Mouse (Mus musculus) lung, embryonic 16.5 days (tissue): ENCODE data around the gene Ssxa1. TPM values are rescaled to one million over a fixed set of nuclear protein-coding genes. Genes with fewer than 3 reads are reported as not detected.
"Not testable (repeated sequence)": the region's sequence is repeated elsewhere in the genome, so short reads cannot be mapped to it uniquely, and the experiment has no call there.

Experiments
- ATAC-seq: fragments of 200-750 bp; cut with Nextera tagmentation; 2 replicates; pipeline ENCODE4 v1.8.0; 2017; ENCODE audit warnings: low read depth, mild to moderate bottlenecking, moderate library complexity
- H3K27ac ChIP-seq: fragments of 300-500 bp; sonication (generic); 2 replicates; pipeline ENCODE4 v1.5.1; 2014; ENCODE audit warnings: mild to moderate bottlenecking, control low read depth, low read length
- H3K27me3 ChIP-seq: fragments of 300-500 bp; sonication (generic); 2 replicates; pipeline ENCODE4 v1.6.1; 2014; ENCODE audit warnings: low read depth, low read length, mixed read lengths; ENCODE audit not compliant: control insufficient read depth, insufficient read depth
- H3K36me3 ChIP-seq: fragments of 300-500 bp; sonication (generic); 2 replicates; pipeline ENCODE4 v1.6.1; 2014; ENCODE audit warnings: low read length; ENCODE audit not compliant: control insufficient read depth, insufficient read depth
- H3K4me1 ChIP-seq: fragments of 300-500 bp; sonication (generic); replicated peaks from 2 replicates; pipeline ENCODE4 v1.6.1; 2014; ENCODE audit warnings: low read length, mixed read lengths; ENCODE audit not compliant: control insufficient read depth, insufficient read depth
- H3K4me2 ChIP-seq: fragments of 300-500 bp; sonication (generic); 2 replicates; pipeline ENCODE4 v1.6.1; 2014; ENCODE audit warnings: low read depth, low read length, control low read depth
- H3K4me3 ChIP-seq: fragments of 300-500 bp; sonication (generic); 2 replicates; pipeline ENCODE4 v1.5.1; 2014; ENCODE audit warnings: mild to moderate bottlenecking, low read length, control low read depth
- H3K9ac ChIP-seq: fragments of 300-500 bp; sonication (generic); 2 replicates; pipeline ENCODE4 v1.6.1; 2014; ENCODE audit warnings: low read length, control low read depth
- H3K9me3 ChIP-seq: fragments of 300-500 bp; sonication (generic); 2 replicates; pipeline ENCODE4 v1.6.1; 2016; ENCODE audit warnings: low read length; ENCODE audit not compliant: control insufficient read depth
- WGBS: fragments of 180-500 bp; shearing (Covaris S2); extraction: QIAGEN DNeasy Blood & Tissue Kit; methylation state at CpG from one replicate; pipeline ENCODE4 v1.1.7; 2014; 5-methylcytosine and 5-hydroxymethylcytosine counted together
- polyA plus RNA-seq: library from polyadenylated mRNA; unstranded; fragments of >200 nt; fragmentation: Nextera tagmentation; extraction: Ambion mirVana; gene quantifications from 2 replicates; pipeline ENCODE4 v1.2.1, GENCODE M21; 2015

The Ssxa1 gene
- polyA plus RNA-seq: not detected in 2 replicates

DNA sequence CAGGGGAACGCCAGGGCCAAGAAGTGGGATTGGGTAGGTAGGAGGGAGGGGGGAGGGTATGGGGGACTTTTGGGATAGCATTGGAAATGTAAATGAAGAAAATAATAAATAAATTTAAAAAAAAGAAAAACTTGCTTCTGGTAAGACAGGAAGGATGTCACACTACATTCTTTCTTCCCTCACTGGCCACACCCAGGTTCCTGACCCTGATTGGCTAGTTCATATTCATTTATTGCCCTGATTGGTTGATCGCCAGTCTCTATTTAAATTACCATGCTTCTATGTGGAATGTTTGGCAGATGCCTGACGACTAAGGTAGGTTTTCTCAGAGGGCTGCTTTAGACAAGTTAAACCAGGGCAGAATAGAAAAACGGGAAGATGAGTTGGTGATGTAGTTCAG is at the start of gene Ssxa1:
Gene Ssxa1, plus strand, starts transcription at position 301 of the 400 bp plus-strand sequence.
- Histone ChIP-seq H3K36me3 (no peaks in the 10 kb centered on the region), H3K4me3 (no peak within 1 kb of the TSS), H3K27ac (no peak within 1 kb of the TSS), H3K27me3 (no peaks in the 10 kb centered on the region), H3K4me1 (no peaks in the 10 kb centered on the region), H3K9ac (no peak within 1 kb of the TSS), H3K4me2 (no peak within 1 kb of the TSS), H3K9me3 (no peaks in the 10 kb centered on the region)
- no peak for ATAC-seq
- 75% methylated on average over 4 of the region's 4 CpGs for WGBS

GRCm38 (mm10) chrX:21068106-21068505 is 47.5 kb upstream of the Ssxa1 start, which contains the start of gene Spaca5:
TSS of gene Spaca5 (plus strand) at chrX:21068406.
- no peak within 1 kb of the TSS for H3K27ac ChIP-seq
- H3K9me3 ChIP-seq: no peaks in the 10 kb centered on the region

GRCm38 (mm10) chrX:21088645-21088982 is 27.0 kb upstream of the Ssxa1 start:
- WGBS: 32% methylated on average over 6 of the region's 6 CpGs
- Histone ChIP-seq H3K36me3 (no peaks in the 10 kb centered on the region), H3K9ac (peak overlapping the region; percentile 57), H3K4me2 (peak overlapping the region; percentile 60), H3K4me3 (peak overlapping the region; percentile 53), H3K9me3 (no peaks in the 10 kb centered on the region), H3K27ac (peak overlapping the region; percentile 73; the same call in 1 of the 2 replicates), H3K4me1 (no peaks in the 10 kb centered on the region), H3K27me3 (no peaks in the 10 kb centered on the region)
- ATAC-seq: peak; percentile 41

More at GRCm38 (mm10) chrX:21068106-21068505, 47.5 kb upstream of the Ssxa1 start, which contains the start of gene Spaca5:
- H3K36me3 ChIP-seq: no peaks in the 10 kb centered on the region
- no peak within 1 kb of the TSS for H3K9ac ChIP-seq
- no peak within 1 kb of the TSS for H3K4me2 ChIP-seq
- no peak for ATAC-seq
- H3K27me3 ChIP-seq: no peaks in the 10 kb centered on the region
- H3K4me1 ChIP-seq: no peaks in the 10 kb centered on the region
- H3K4me3 ChIP-seq: no peak within 1 kb of the TSS

DNA sequence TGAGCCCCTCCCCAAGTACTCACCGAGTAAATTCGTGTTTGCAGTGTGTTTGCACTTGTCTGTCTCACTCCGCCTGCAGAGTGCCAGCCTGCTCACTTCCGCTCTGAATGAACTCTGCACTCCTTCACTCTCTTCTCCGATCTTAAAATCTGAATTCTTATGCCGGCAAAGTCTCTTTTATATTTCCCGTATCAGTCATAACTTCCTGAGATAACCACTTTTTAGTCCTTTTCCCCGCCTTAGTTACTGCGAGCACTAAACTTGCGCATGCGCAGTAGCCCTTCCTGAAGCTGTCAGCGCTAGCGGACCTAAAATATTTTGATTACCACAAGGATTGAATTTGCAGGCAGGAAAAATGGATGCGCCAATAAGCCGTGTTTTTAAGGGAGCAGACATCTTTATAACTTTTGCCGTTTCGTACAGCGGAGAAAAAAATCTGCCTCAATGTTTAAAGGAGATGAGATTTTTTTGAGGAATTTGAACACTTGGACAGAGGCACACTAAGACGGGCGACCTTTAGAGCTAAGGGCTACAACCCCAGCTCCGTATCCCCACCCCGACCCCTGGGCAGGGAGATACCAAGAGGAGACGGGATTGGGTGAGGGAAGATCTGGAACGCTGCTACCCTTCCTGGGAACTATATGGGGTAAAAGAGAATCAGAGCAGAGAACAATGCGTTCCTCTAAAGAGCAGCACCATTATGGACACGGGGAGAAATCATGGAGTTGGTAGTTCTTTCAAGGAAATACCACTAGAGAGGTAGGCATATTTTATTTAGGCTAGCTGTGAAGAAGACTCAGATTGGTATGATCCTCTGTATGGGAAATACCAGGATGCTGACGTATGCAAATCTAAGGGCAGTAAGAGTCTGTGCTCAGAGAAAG is 26.4 kb upstream of the Ssxa1 start, which contains the start of gene Zfp300:
Gene Zfp300, minus strand, starts transcription at position 545 of the 884 bp plus-strand sequence.
- ATAC-seq: peak; percentile 92
- Histone ChIP-seq H3K36me3 (no peaks in the 10 kb centered on the region), H3K27me3 (no peaks in the 10 kb centered on the region), H3K9me3 (no peaks in the 10 kb centered on the region), H3K4me2 (peak within 1 kb of the TSS; percentile 60), H3K4me3 (peak within 1 kb of the TSS; percentile 53), H3K4me1 (no peaks in the 10 kb centered on the region), H3K9ac (peak within 1 kb of the TSS; percentile 57), H3K27ac (peak within 1 kb of the TSS; percentile 73)
- WGBS: 18% methylated on average over 27 of the region's 27 CpGs

DNA sequence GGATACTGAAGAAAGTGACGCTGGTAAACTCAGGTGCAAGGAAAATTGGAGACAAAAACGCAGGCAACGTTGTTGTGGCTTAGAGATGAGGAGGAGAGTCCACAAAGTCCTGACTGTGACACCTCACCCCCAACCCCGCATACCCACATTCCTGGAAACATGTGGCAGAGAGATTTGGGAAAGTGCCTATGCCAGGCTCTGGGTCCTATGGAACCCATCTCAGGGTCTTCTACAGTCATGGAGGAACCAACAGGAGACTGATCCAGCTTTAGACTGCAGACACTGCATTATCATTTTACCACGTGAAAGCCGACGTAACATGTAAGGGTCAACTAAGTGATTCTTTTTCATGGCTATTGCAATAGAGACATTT is 25.8 kb upstream of the Ssxa1 start:
- WGBS: 49% methylated on average over 7 of the region's 7 CpGs
- Histone ChIP-seq H3K4me2 (peak overlapping the region; percentile 60), H3K9ac (0 out of 2 replicates have a peak overlapping the region, but pooled peaks have one; percentile 57), H3K36me3 (no peaks in the 10 kb centered on the region), H3K9me3 (no peaks in the 10 kb centered on the region), H3K27me3 (no peaks in the 10 kb centered on the region), H3K27ac (no peak overlapping the region), H3K4me3 (peak overlapping the region; percentile 53), H3K4me1 (no peaks in the 10 kb centered on the region)
- ATAC-seq: no peak

DNA sequence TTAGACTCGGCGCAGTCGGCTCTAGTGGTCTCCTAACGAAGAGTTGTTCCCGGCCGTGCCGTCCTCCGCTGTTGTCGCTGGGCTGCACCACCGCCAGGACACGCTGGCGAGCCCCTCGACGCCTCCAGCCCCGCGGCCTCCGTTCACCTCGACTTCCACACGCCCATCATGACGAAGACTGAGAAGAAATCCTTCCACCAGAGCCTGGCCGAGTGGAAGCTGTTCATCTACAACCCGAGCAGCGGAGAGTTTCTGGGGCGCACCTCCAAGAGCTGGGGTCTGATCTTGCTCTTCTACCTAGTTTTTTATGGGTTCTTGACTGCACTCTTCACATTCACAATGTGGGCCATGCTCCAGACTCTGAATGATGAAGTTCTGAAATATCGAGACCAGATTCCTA is 31.1 kb downstream of the Ssxa1 start:
- not testable (repeated sequence) for H3K9me3 ChIP-seq, H3K27me3 ChIP-seq, H3K4me3 ChIP-seq, H3K27ac ChIP-seq, ATAC-seq, H3K4me2 ChIP-seq, H3K4me1 ChIP-seq, H3K9ac ChIP-seq, H3K36me3 ChIP-seq
- WGBS: 84% methylated on average over 24 of the region's 25 CpGs

Other genes starting within 250 kb of the Ssxa1 start
- gene Timp1, start 245.7 kb upstream of the Ssxa1 start, polyA plus RNA-seq: 24.8 and 26.1 TPM in 2 replicates
- gene Syn1, start 194.8 kb upstream of the Ssxa1 start, polyA plus RNA-seq: 0.31 TPM in 2 replicates
- 8.0 and 11.9 TPM in 2 replicates for gene Cfp, start 184.3 kb upstream of the Ssxa1 start, polyA plus RNA-seq
- 11.1 and 11.6 TPM in 2 replicates for gene Elk1, start 165.2 kb upstream of the Ssxa1 start, polyA plus RNA-seq
- 55.3 and 57.8 TPM in 2 replicates for gene Uxt, start 153.8 kb upstream of the Ssxa1 start, polyA plus RNA-seq
- gene Zfp182, start 53.5 kb upstream of the Ssxa1 start, polyA plus RNA-seq: 5.8 and 6.3 TPM in 2 replicates
- gene Spaca5, start 47.4 kb upstream of the Ssxa1 start, polyA plus RNA-seq: not detected in 2 replicates
- gene Zfp300, start 26.3 kb upstream of the Ssxa1 start, polyA plus RNA-seq: 0.85 and 1.3 TPM in 2 replicates
- not detected in 2 replicates for gene Gm21876, start 59.8 kb downstream of the Ssxa1 start, polyA plus RNA-seq